Mouse (Mus musculus) hindbrain, embryonic 10.5 days (tissue): ENCODE measurements around the gene Stub1. TPM values are rescaled to one million over a fixed set of nuclear protein-coding genes. Genes with fewer than 3 reads are reported as not detected.

ENCODE experiments used
- DNase-seq: peaks from one replicate; pipeline ENCODE4 v3.0.0-alpha.2; 2017; ENCODE audit warnings: low spot score
- H3K27ac ChIP-seq: fragments of 300-500 bp; sonication (generic); 2 replicates; pipeline ENCODE4 v1.5.1; 2016; ENCODE audit warnings: mild to moderate bottlenecking, moderate library complexity
- H3K27me3 ChIP-seq: fragments of 300-500 bp; sonication (generic); 2 replicates; pipeline ENCODE4 v1.6.1; 2016; ENCODE audit warnings: mild to moderate bottlenecking; ENCODE audit not compliant: poor library complexity, insufficient read depth, severe bottlenecking
- H3K36me3 ChIP-seq: fragments of 300-500 bp; sonication (generic); 2 replicates; pipeline ENCODE4 v1.6.1; 2016; ENCODE audit warnings: mild to moderate bottlenecking, moderate library complexity
- H3K4me1 ChIP-seq: fragments of 300-500 bp; sonication (generic); replicated peaks from 2 replicates; pipeline ENCODE4 v1.6.1; 2016; ENCODE audit warnings: mild to moderate bottlenecking
- H3K4me3 ChIP-seq: fragments of 300-500 bp; sonication (generic); 2 replicates; pipeline ENCODE4 v1.5.1; 2016; ENCODE audit warnings: mild to moderate bottlenecking, moderate library complexity
- H3K9me3 ChIP-seq: fragments of 300-500 bp; sonication (generic); 2 replicates; pipeline ENCODE4 v1.6.1; 2016; ENCODE audit warnings: mild to moderate bottlenecking, moderate library complexity
- WGBS: fragments of 180-500 bp; shearing (Covaris S2); methylation state at CpG from one replicate; pipeline ENCODE4 v1.1.7; 2016; 5-methylcytosine and 5-hydroxymethylcytosine counted together
- polyA plus RNA-seq: library from polyadenylated mRNA; unstranded; fragments of >200 nt; fragmentation: Nextera tagmentation; extraction: Ambion mirVana; gene quantifications from 2 replicates; pipeline ENCODE4 v1.2.1, GENCODE M21; 2016

Gene Stub1
- polyA plus RNA-seq, 1 experiment from 2014 or later, result 360 TPM

DNA sequence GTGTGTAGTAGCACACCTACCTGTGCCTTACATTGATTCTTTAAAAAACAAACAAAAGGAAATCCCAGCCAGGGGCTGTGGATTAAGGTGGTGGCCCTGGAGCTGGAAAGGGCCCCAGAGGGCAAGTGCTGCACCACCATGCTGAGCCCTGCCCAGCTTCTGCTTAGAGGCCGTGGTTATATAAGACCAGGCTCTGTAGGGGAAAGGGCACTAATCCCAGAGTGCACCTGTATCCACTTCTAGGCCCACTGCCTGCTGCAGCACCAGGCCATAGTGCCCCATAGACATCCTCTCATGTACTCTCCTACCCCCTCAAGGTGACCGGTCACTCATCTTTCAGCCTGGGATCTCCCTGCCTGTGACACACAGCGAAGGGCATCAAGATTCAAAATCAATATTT is 33.0 kb upstream of the Stub1 start:
- Histone ChIP-seq H3K4me3 (no peak overlapping the region; the same call in 1 of the 2 replicates), H3K9me3 (no peaks in the 10 kb centered on the region), H3K27me3 (0 out of 2 replicates have a peak, but pooled peaks cover 2% of the 10 kb centered on the region), H3K4me1 (peaks cover 41% of the 10 kb centered on the region), H3K36me3 (no peaks in the 10 kb centered on the region), H3K27ac (no peak overlapping the region)
- WGBS, result 93% methylated on average over 3 of the region's 3 CpGs
- no peak for DNase-seq

DNA sequence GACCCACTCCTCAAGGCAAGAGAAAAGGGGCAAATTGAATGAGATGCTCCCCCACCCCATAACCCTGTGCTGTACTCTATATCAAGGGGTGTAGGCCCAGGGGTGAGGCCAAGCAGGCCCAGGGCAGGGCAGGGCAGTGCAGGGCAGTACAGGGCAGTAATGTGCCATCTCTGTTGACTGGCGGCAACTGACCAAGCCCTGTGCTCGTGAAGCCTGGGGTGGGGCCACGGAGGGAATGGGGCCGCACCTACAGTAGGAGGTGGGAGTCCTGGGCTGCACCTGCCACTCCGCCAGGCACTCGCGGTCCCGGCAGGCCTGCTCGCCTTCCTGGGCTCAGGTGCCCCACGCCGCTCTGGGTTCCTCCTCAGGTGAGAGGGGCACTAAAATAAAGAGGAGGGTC is 32.1 kb upstream of the Stub1 start:
- Histone ChIP-seq H3K4me1 (peaks cover 49% of the 10 kb centered on the region), H3K36me3 (no peaks in the 10 kb centered on the region), H3K9me3 (no peaks in the 10 kb centered on the region), H3K27ac (no peak overlapping the region), H3K4me3 (no peak overlapping the region), H3K27me3 (0 out of 2 replicates have a peak, but pooled peaks cover 2% of the 10 kb centered on the region)
- WGBS, result 89% methylated on average over 11 of the region's 11 CpGs
- DNase-seq, result no peak

- DNase-seq, result no peak
- H3K36me3 ChIP-seq, result peaks cover under 1% of the 10 kb centered on the region; the same call in 1 of the 2 replicates
- peaks cover 58% of the 10 kb centered on the region for H3K4me1 ChIP-seq
- WGBS, result 90% methylated on average over 14 of the region's 14 CpGs
- H3K27ac ChIP-seq, result no peak overlapping the region
- H3K4me3 ChIP-seq, result no peak overlapping the region; the same call in 1 of the 2 replicates
- no peaks in the 10 kb centered on the region for H3K9me3 ChIP-seq
- H3K27me3 ChIP-seq, result 0 out of 2 replicates have a peak, but pooled peaks cover 2% of the 10 kb centered on the region
Observed at GRCm38 (mm10) chr17:25864311-25864710, 31.1 kb upstream of the Stub1 start.

- Histone ChIP-seq H3K4me3 (no peak overlapping the region), H3K4me1 (peaks cover 55% of the 10 kb centered on the region), H3K36me3 (peaks cover 7% of the 10 kb centered on the region; the same call in 1 of the 2 replicates), H3K9me3 (no peaks in the 10 kb centered on the region), H3K27ac (no peak overlapping the region), H3K27me3 (0 out of 2 replicates have a peak, but pooled peaks cover 2% of the 10 kb centered on the region)
- WGBS, result 92% methylated on average over 6 of the region's 6 CpGs
- DNase-seq, result no peak
Observed at GRCm38 (mm10) chr17:25863681-25864080, 30.5 kb upstream of the Stub1 start.

- DNase-seq, result no peak
- peak overlapping the region; percentile 82 for H3K4me3 ChIP-seq
- H3K4me1 ChIP-seq, result peaks cover 38% of the 10 kb centered on the region
- peak overlapping the region; percentile 96 for H3K27ac ChIP-seq
- 16% methylated on average over 6 of the region's 6 CpGs for WGBS
- no peaks in the 10 kb centered on the region for H3K9me3 ChIP-seq
- peaks cover 16% of the 10 kb centered on the region for H3K36me3 ChIP-seq
- no peaks in the 10 kb centered on the region for H3K27me3 ChIP-seq
Observed at GRCm38 (mm10) chr17:25861704-25862612, 28.8 kb upstream of the Stub1 start.

DNA sequence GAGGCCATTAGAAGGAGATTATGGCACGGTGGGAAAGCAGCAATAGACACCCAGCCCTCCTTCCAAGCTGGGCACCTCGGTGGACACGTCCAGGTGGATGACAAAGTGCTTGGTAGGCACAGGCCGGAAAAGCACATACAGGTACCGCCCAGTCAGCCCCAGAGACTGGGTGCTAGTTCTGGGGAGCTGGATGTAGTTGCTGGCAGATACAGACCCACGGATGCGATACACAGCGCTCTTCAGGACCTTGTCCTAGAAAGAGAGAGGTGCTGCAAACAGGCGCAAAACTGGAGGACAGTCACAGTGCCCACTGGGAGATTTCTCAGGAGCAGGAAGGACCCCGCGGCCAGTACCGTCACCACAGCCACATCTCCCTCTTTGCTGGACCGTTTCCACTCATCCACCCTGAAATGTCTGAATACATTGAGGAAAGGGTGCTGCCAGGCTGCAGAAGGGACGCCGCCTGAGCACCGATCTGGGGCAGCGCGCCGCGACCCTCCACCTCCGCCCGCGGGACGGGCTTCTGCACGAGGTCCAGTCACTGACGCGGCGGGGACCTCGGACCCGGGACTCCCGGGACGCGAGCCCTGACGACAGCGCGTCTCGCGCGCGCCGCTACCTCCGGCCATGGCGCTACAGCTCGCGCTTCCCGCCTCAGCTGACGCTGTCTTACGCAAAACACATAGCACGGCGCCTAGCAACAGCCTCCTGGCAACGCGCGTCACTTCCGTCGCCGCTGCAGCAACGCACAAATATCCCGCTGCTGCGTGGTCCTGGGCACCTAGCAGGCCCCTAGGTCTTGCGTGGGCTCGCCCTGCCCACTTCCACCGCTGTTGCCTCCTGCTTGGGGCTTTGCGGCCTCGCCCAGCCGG is 27.9 kb upstream of the Stub1 start, which contains the start of gene Wdr90:
TSS of gene Wdr90 (minus strand) at position 670 of the 872 bp plus-strand sequence.
- H3K4me1 ChIP-seq, result peaks cover 34% of the 10 kb centered on the region
- H3K4me3 ChIP-seq, result peak within 1 kb of the TSS; percentile 82
- H3K27ac ChIP-seq, result peak within 1 kb of the TSS; percentile 96
- WGBS, result 3% methylated on average over 65 of the region's 65 CpGs
- DNase-seq, result peak; percentile 93
- peaks cover 20% of the 10 kb centered on the region for H3K36me3 ChIP-seq
- no peaks in the 10 kb centered on the region for H3K9me3 ChIP-seq
- H3K27me3 ChIP-seq, result no peaks in the 10 kb centered on the region

DNA sequence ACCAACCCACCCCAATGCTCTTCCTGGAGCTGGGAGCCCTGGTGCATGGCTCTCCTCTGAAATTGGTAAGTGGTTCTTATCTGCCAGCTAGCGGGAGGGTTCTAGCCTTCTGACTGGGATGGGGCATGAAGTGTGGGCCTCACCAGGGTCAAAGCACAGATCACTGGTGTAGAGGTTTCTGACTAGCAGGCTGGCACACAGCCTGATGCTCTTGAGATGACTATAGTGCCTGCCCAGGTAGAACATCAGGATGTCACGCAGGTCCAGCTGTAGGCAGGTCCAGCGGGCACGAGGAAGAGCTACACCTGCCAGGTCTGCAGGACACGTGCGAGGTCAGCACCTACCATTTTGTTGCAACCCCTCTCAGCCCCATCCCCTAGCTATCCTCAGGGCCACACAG is 27.0 kb upstream of the Stub1 start:
- H3K36me3 ChIP-seq, result peaks cover 29% of the 10 kb centered on the region
- H3K4me1 ChIP-seq, result peaks cover 34% of the 10 kb centered on the region
- WGBS, result 91% methylated on average over 6 of the region's 6 CpGs
- no peak for DNase-seq
- peak overlapping the region; percentile 82 for H3K4me3 ChIP-seq
- H3K27me3 ChIP-seq, result no peaks in the 10 kb centered on the region
- H3K9me3 ChIP-seq, result no peaks in the 10 kb centered on the region
- peak overlapping the region; percentile 96 for H3K27ac ChIP-seq

DNA sequence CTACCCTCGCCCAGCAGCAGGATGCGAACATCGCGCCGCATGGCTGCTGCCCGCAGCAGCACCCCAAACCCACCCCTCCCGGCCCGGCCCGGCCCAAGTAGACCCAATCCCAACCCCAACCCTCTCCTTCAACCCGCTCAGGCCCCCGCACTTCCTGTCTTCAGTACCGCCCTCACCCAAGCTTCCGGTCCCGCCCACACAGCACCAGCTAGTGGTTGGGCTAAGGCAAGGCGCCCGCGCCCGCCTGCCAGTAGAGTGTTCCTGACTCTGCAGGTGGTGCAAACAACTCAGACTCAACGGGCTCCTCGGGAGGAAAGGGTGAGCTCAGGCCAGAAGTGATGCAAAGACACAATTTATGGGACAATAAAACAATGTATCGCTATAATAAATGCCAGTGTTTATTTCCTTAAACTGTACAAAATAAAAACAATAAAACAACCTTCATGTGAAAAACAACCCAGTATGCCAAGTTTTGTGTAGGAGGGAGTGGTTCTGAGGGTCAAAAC is 11.2 kb upstream of the Stub1 start, which contains the start of gene Rhot2:
TSS of gene Rhot2 (minus strand) at position 456 of the 506 bp plus-strand sequence.
- Histone ChIP-seq H3K27me3 (no peaks in the 10 kb centered on the region), H3K36me3 (peaks cover 85% of the 10 kb centered on the region), H3K27ac (peak within 1 kb of the TSS; percentile 95), H3K4me1 (peaks cover 31% of the 10 kb centered on the region), H3K9me3 (no peaks in the 10 kb centered on the region), H3K4me3 (peak within 1 kb of the TSS; percentile 86)
- WGBS, result under 1% methylated on average over 21 of the region's 21 CpGs
- DNase-seq, result peak; percentile 93

GRCm38 (mm10) chr17:25843636-25844395 is 10.6 kb upstream of the Stub1 start:
- Histone ChIP-seq H3K9me3 (no peaks in the 10 kb centered on the region), H3K36me3 (peaks cover 85% of the 10 kb centered on the region), H3K27ac (peak overlapping the region; percentile 95), H3K4me1 (peaks cover 38% of the 10 kb centered on the region), H3K27me3 (no peaks in the 10 kb centered on the region), H3K4me3 (peak overlapping the region; percentile 86)
- WGBS, result 4% methylated on average over 38 of the region's 38 CpGs
- no peak for DNase-seq

DNA sequence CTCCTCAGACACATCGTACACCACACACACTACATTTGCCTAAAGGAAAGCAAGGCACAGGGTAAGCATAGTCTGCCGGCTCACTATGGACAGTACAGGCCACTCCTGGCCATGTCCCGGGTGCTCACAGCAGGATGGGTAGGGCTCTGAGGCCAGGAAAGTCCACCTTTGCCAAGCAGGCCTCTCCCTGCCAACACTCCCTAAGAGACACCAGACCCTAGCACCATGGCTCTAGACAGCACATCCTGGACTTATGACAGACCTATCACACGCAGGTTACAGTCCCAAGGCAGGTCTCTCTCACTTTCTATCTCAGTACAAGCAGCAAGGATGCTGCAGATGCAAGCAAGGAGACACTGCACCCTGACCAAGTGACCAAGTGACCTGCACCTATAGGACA is 9.9 kb upstream of the Stub1 start:
- DNase-seq, result no peak
- peak overlapping the region; percentile 86 for H3K4me3 ChIP-seq
- H3K27me3 ChIP-seq, result no peaks in the 10 kb centered on the region
- peaks cover 44% of the 10 kb centered on the region for H3K4me1 ChIP-seq
- 90% methylated on average over 4 of the region's 4 CpGs for WGBS
- H3K9me3 ChIP-seq, result no peaks in the 10 kb centered on the region
- no peak overlapping the region for H3K27ac ChIP-seq
- H3K36me3 ChIP-seq, result peaks cover 85% of the 10 kb centered on the region

GRCm38 (mm10) chr17:25842509-25842908 is 9.3 kb upstream of the Stub1 start:
- no peaks in the 10 kb centered on the region for H3K27me3 ChIP-seq

More at GRCm38 (mm10) chr17:25842509-25842908, 9.3 kb upstream of the Stub1 start:
- no peaks in the 10 kb centered on the region for H3K9me3 ChIP-seq
- no peak for DNase-seq
- peak overlapping the region; percentile 9; the same call in 1 of the 2 replicates for H3K4me3 ChIP-seq
- peaks cover 84% of the 10 kb centered on the region for H3K36me3 ChIP-seq
- 86% methylated on average over 3 of the region's 3 CpGs for WGBS
- no peak overlapping the region for H3K27ac ChIP-seq
- peaks cover 50% of the 10 kb centered on the region for H3K4me1 ChIP-seq
